Mouse (Mus musculus) frontal cortex, postnatal 25 days (tissue): ENCODE data around the gene Serpina3i.

Source experiments
- DNase-seq, 2 experiments: peaks; one replicate each; pipeline ENCODE4 v3.0.0; 2022; ENCODE audit warnings: low spot score in 2 of 2

The Serpina3i gene

GRCm38 (mm10) chr12:104293963-104294362, 31.0 kb downstream of the Serpina3i start:
- no peak for DNase-seq

GRCm38 (mm10) chr12:104298049-104298448, 35.1 kb downstream of the Serpina3i start:
- no peak for DNase-seq

- no peak for DNase-seq
These were observed 43.1 kb downstream of the Serpina3i start for GRCm38 (mm10) chr12:104305991-104306390.

- no peak for DNase-seq
These were observed 51.3 kb downstream of the Serpina3i start, which contains the start of gene Serpina3j for GRCm38 (mm10) chr12:104314253-104314652. Serpina3j (plus strand) TSS chr12:104314553.
